Mouse (Mus musculus) heart, adult 2 months (tissue): ENCODE measurements at regions not wholly inside any gene's neighbourhood (a gene's known extent, or its start where the extent isn't known, plus 50 kb on each side); places are given as distances from the start of the nearest gene placed in this dataset.
"Not testable (repeated sequence)": the region's sequence is repeated elsewhere in the genome, so short reads cannot be mapped to it uniquely, and the experiment has no call there.

Source experiments
- DNase-seq, 2 experiments: peaks; one replicate each; pipeline ENCODE4 v3.0.0; 2021
- H3K27ac ChIP-seq: fragments of 200-600 bp; 2 replicates; pipeline ENCODE4 v1.8.1; 2022
- H3K27me3 ChIP-seq: fragments of 200-500 bp; 2 replicates; pipeline ENCODE4 v1.6.1; 2012; ENCODE audit warnings: mild to moderate bottlenecking, low read length, inconsistent platforms, mixed read lengths; ENCODE audit not compliant: control insufficient read depth, insufficient read depth
- H3K36me3 ChIP-seq: fragments of 200-500 bp; 2 replicates; pipeline ENCODE4 v1.6.1; 2012; ENCODE audit warnings: low read length, inconsistent platforms; ENCODE audit not compliant: control insufficient read depth, insufficient read depth
- H3K4me1 ChIP-seq: fragments of 200-500 bp; 2 replicates; pipeline ENCODE4 v1.6.1; 2011; ENCODE audit warnings: low read length; ENCODE audit not compliant: control insufficient read depth, insufficient read depth
- H3K4me3 ChIP-seq: fragments of 200-600 bp; 2 replicates; pipeline ENCODE4 v1.8.1; 2022
- H3K79me2 ChIP-seq: fragments of 200-500 bp; replicated peaks from 2 replicates; pipeline ENCODE4 v1.6.1; 2012; ENCODE audit warnings: mild to moderate bottlenecking, inconsistent platforms, low read length, moderate library complexity, mixed read lengths; ENCODE audit not compliant: control insufficient read depth, insufficient read depth
- H3K9ac ChIP-seq: fragments of 200-500 bp; 2 replicates; pipeline ENCODE4 v1.6.1; 2012; ENCODE audit warnings: low read depth, mild to moderate bottlenecking, control low read depth, inconsistent platforms, low read length, mixed read lengths
- CTCF ChIP-seq: fragments of 200-600 bp; IDR thresholded peaks from 2 replicates; pipeline ENCODE4 v1.8.1; 2022; ENCODE audit warnings: antibody characterized with exemption, mild to moderate bottlenecking, moderate library complexity
- EP300 ChIP-seq: fragments of 200-500 bp; IDR thresholded peaks from 2 replicates; pipeline ENCODE4 v1.6.1; 2011; ENCODE audit warnings: low read depth, low read length, control low read depth; ENCODE audit not compliant: insufficient read depth
- POLR2A ChIP-seq: fragments of 200-500 bp; IDR thresholded peaks from 2 replicates; pipeline ENCODE4 v1.6.1; 2011; ENCODE audit warnings: mild to moderate bottlenecking, low read depth, low read length, control low read depth; ENCODE audit not compliant: insufficient read depth
- WGBS: fragments of 180-500 bp; shearing (Covaris S2); methylation state at CpG from one replicate; pipeline ENCODE4 v1.1.7; 2018; 5-methylcytosine and 5-hydroxymethylcytosine counted together
- intact Hi-C: fragments of 180-260 bp; cut with DNase I; formaldehyde crosslinking; loops from one replicate; pipeline ENCODE4 v1.15.1; 2025

DNA sequence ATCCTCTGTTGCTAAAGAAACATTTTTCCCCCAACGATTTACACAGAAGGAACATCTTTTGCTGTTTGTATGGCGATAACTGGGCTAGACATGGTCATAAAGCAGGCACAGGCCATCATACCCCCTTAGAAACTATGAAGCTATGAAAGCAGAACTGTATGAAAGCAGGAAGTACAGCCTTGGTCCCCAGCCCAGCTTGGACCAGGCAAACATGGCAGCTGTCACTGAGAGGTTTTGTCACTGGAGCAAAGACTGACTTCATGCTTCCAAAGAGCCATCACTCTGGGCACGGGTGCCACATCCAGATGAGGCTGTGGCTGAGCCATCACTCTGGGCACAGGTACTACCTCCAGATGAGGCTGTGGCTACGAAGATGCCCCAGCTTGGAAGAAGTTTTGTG is 276.8 kb upstream of the Kdm8 start:
- Histone ChIP-seq H3K27ac (no peak overlapping the region), H3K36me3 (no peaks in the 10 kb centered on the region), H3K27me3 (no peaks in the 10 kb centered on the region), H3K9ac (no peak overlapping the region), H3K4me3 (no peak overlapping the region), H3K79me2 (no peaks in the 10 kb centered on the region), H3K4me1 (no peaks in the 10 kb centered on the region)
- 78% methylated on average over 4 of the region's 4 CpGs for WGBS
- DNase-seq, result no peak
- intact Hi-C loops, result no loop called here
- TF ChIP-seq CTCF (no peak), EP300 (no peak), POLR2A (no peak)

DNA sequence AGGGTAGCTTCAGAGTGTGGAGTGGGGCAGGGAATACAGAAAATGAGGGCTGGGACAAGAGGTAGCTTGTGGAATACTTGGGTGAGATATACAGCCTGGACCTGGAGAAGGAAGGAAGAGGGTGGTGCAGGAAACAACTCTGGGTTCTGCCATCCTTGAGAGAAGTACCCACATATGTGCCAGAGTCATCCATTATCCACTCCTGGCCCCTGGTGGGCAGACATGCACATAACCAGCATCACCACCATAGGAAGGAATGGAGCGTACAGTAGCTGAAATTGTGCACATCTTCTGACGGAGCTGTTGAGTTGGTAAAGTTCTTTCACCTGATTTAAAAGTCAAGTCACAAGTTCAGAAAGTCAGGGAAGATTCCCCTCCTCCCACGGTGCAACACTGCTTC is 262.9 kb upstream of the Kdm8 start:
- Histone ChIP-seq H3K4me3 (no peak overlapping the region), H3K4me1 (no peaks in the 10 kb centered on the region), H3K79me2 (no peaks in the 10 kb centered on the region), H3K9ac (no peak overlapping the region), H3K36me3 (no peaks in the 10 kb centered on the region), H3K27me3 (no peaks in the 10 kb centered on the region), H3K27ac (no peak overlapping the region)
- WGBS, result 67% methylated on average over 3 of the region's 3 CpGs
- DNase-seq, result no peak
- TF ChIP-seq CTCF (peak; percentile 65), POLR2A (no peak)
- intact Hi-C loops, result loop anchor here (5.0 kb wide), 1 partner anchor 799 kb away; no protein-coding TSS in a partner anchor

DNA sequence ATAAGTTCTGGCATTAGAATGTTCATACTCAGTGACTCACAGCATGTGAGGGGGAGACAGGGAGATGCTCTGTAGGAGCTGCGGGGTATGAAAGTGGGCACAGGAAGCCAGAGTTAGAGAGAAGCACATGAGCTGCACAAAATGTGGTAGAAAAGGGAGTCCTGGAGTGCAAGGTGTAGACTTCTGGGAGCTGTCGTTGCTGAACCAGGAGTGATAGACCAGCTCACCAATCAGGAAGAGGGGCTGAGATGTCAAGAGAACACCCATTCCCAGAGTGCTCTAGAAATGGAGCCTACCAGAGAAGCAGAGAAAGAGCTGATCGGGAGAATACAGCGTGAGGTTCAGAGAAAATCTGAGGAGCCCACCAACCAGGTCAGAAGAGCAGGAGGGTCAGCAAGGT is 262.2 kb upstream of the Kdm8 start:
- Histone ChIP-seq H3K4me3 (no peak overlapping the region), H3K9ac (no peak overlapping the region), H3K27ac (no peak overlapping the region), H3K79me2 (no peaks in the 10 kb centered on the region), H3K4me1 (no peaks in the 10 kb centered on the region), H3K36me3 (no peaks in the 10 kb centered on the region), H3K27me3 (no peaks in the 10 kb centered on the region)
- DNase-seq, result no peak
- intact Hi-C loops, result loop anchor here (5.0 kb wide), 1 partner anchor 800 kb away; no protein-coding TSS in a partner anchor
- TF ChIP-seq CTCF, result no peak
- no peak for TF ChIP-seq POLR2A
- TF ChIP-seq EP300, result no peak
- 66% methylated on average over 4 of the region's 4 CpGs for WGBS

DNA sequence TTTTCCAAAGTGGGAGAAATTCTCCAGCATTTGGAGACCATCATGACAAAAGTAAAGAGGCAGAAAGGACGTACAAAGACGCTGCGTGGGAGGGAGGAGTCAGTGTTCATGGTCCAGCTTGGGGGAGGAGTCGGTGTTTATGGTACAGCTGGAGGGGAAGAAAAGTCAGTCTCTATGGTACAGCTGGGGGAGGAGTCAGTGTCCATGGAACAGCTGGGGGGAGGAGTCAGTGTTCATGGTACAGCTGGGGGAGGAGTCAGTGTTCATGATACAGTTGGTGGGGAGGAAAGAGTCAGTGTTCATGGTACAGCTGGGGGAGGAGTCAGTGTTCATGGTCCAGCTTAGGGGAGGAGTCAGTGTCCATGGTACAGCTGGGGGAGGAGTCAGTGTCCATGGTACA is 261.5 kb upstream of the Kdm8 start:
- H3K27me3 ChIP-seq, H3K4me3 ChIP-seq, DNase-seq, H3K4me1 ChIP-seq, H3K36me3 ChIP-seq, H3K9ac ChIP-seq, H3K79me2 ChIP-seq, H3K27ac ChIP-seq: not testable (repeated sequence)
- 82% methylated on average over 4 of the region's 4 CpGs for WGBS
- intact Hi-C loops, result loop anchor here (5.0 kb wide), 1 partner anchor 801 kb away; no protein-coding TSS in a partner anchor

DNA sequence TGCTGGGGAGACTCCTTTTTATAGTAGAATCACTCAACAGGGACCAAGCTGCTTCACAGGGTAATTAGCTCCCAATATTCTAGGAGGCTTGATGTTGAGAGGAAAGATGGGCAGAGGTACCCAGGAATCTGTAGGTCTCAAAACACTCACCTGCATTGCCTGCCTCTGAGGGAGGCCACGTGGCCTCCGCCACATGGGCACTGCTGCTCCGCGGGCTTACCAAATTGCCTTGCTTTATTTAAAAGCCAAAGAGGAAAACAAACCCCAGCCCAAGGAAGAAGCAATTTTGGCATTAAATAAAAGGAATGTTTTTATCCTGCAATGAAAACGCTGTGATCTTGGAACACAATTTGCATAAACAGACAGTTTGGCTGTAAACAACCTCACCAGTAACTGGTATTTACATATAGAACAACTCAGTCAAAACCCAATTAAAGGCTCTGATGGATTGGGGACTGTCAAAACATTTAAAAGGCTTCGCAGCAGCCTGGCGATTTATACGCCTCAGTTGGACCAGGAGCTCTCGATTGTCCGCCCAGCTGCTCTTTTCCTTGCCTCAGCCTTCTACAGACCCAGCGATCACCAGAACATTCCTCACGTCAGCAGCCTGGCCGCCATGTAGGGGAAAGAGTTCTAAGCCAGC is 259.3 kb upstream of the Kdm8 start:
- WGBS, result 72% methylated on average over 13 of the region's 13 CpGs
- no peak for DNase-seq
- intact Hi-C loops, result no loop called here

DNA sequence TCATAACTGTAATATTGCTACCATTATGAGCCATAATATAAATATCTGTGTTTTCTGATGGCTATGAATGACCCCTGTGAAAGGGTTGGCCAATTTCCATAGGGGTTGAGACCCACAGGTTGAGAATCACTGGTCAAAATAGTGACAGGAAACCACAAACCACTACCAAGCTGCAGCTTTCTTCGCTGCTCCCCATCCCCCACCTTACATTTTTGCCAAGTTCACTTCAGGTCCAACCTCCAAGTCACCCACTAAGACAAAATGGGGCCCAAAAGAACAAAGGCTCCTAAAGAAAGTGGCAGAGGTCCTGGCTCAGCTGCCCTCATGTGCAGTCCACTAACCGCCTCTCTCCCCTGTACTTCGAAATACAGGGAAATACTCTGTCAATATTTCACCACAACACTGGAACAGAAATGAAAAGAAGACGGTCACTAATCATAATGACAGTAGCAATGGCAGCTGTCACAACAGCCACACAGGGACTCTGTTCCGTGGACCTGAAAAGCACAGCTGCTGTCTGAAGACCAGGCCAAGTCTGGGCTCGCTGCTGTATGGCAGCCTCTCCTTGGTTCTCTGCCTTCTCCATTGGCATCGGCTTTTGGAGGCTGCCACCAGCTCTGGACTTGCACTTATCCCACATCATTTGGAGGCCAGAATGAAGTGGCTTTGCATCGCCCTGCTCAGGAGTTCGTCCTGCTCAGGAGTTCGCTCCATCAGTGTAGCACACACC is 257.3 kb upstream of the Kdm8 start:
- no peaks in the 10 kb centered on the region for H3K27me3 ChIP-seq
- H3K27ac ChIP-seq, result no peak overlapping the region
- no peak overlapping the region for H3K9ac ChIP-seq
- intact Hi-C loops, result no loop called here
- H3K4me1 ChIP-seq, result no peaks in the 10 kb centered on the region
- H3K36me3 ChIP-seq, result no peaks in the 10 kb centered on the region
- H3K4me3 ChIP-seq, result no peak overlapping the region
- 78% methylated on average over 10 of the region's 10 CpGs for WGBS
- TF ChIP-seq CTCF (no peak), EP300 (no peak), POLR2A (no peak)
- no peaks in the 10 kb centered on the region for H3K79me2 ChIP-seq
- DNase-seq, result no peak

More for the DNA sequence above, 259.3 kb upstream of the Kdm8 start:
- H3K27me3 ChIP-seq, result no peaks in the 10 kb centered on the region
- H3K36me3 ChIP-seq, result no peaks in the 10 kb centered on the region
- no peaks in the 10 kb centered on the region for H3K4me1 ChIP-seq
- H3K27ac ChIP-seq, result no peak overlapping the region
- no peak overlapping the region for H3K4me3 ChIP-seq
- no peak overlapping the region for H3K9ac ChIP-seq
- TF ChIP-seq EP300 (no peak), CTCF (no peak), POLR2A (no peak)
- H3K79me2 ChIP-seq, result no peaks in the 10 kb centered on the region
